Mouse (Mus musculus): ENCODE data around the gene Col20a1.

- TF ChIP-seq CTCF (IDR thresholded peaks at IDR 0.05; ENCODE audit: low read depth) (no peak), EP300 (IDR thresholded peaks at IDR 0.05; ENCODE audit: low read depth) (no peak)
Observed at GRCm38 (mm10) chr2:180988948-180989347, 2.6 kb downstream of the Col20a1 start.
